Mouse (Mus musculus): Measurements from ENCODE around the gene Gm6370. TPM values are rescaled to one million over a fixed set of nuclear protein-coding genes. Genes with fewer than 3 reads are reported as not detected.

Gene Gm6370
- total RNA-seq, 2 experiments from 2014 or later: not detected

Other genes starting within 250 kb of the Gm6370 start
- 100 to 1,000 TPM; 103 to 107 TPM for gene Wasf3, start 106.4 kb upstream of the Gm6370 start, total RNA-seq (2021)
- gene Gm6408, start 9.4 kb upstream of the Gm6370 start, total RNA-seq (2021): not detected
- not detected for gene 4930449I24Rik, start 11.0 kb downstream of the Gm6370 start, total RNA-seq (2021)
- not detected for gene Gm3402, start 22.8 kb downstream of the Gm6370 start, total RNA-seq (2021)
- not detected for gene Gm3404, start 34.4 kb downstream of the Gm6370 start, total RNA-seq (2021)
- gene Gm3409, start 46.3 kb downstream of the Gm6370 start, total RNA-seq (2021): not detected
- gene Gm3415, start 64.8 kb downstream of the Gm6370 start, total RNA-seq (2021): not detected
- 10 to 100 TPM; 37.1 to 45.2 TPM for gene Gpr12, start 93.9 kb downstream of the Gm6370 start, total RNA-seq (2021)